Mouse (Mus musculus) 416B (cell line): ENCODE measurements at regions not wholly inside any gene's neighbourhood (a gene's known extent, or its start where the extent isn't known, plus 50 kb on each side); places are given as distances from the start of the nearest gene placed in this dataset.
A peak's percentile ranks its signal among the peaks of the same experiment; 100 is the strongest.

Experiments used
- DNase-seq: peaks from one replicate; pipeline ENCODE4 v3.0.0; 2011; ENCODE audit warnings: low read depth

- no peak for DNase-seq
These were observed 116.8 kb downstream of the Tpm3-rs7 start for GRCm38 (mm10) chr14:113431220-113431619.

DNA sequence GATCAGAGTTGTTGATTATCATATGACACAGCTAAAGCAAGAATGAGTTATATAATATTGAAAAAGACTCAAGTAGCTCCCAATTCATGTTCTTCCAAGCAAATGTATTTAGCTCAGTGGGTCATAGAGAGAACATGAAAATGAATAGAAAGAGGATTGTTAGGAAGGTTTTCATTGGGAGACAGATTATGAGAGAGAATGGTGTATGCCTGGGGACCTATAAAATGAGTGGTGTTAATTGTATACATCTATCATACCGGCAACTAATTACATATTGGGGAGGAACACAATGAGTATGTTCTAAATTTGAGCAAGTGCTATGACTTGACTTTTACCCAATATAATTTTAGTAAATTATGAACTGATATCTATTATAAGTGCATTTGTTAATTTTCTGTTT is 127.9 kb downstream of the Tpm3-rs7 start:
- DNase-seq: no peak

GRCm38 (mm10) chr14:113454891-113455290 is 140.5 kb downstream of the Tpm3-rs7 start:
- no peak for DNase-seq

DNA sequence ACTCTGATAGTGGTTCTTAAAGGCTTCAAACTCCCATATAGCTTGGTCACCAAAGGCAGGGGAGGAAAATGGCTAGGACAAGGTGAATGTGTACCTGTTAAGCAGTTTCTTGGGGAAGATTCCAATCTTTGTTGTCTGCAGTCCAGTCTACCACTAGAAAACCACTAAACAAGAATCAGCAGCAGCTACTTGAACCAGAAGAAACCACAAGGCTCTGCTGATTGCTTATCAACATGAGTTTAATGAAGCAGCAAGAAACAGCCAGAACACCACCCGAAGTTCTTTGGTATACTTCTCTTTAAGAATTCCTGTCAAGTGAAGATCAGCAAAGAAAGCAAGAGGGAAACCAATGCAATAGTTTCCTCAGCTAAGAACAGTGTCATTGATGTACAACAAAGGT is 143.1 kb downstream of the Tpm3-rs7 start:
- peak; percentile 3 for DNase-seq

GRCm38 (mm10) chr14:113469072-113469471 is 154.7 kb downstream of the Tpm3-rs7 start:
- no peak for DNase-seq

- no peak for DNase-seq
These were observed 155.6 kb downstream of the Tpm3-rs7 start for GRCm38 (mm10) chr14:113469978-113470377.

DNA sequence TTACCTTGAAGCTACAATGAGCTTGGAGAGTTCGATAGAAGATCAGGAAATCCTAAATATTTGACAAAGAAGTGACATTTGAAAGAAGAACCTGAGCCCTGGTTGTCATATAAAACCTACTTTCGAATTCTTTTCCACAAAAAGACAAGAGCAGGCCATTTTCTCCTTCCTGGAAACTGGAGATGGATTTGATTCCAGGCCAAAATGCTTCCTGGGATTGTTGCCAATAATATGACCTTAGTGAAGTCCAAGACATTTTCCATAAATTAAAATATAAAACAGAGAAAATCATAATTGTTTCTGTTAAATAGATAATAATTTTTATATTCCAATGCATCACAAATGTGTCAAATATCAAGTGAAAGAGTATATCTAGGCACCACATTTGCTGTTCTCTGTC is 172.2 kb downstream of the Tpm3-rs7 start:
- DNase-seq: no peak

DNA sequence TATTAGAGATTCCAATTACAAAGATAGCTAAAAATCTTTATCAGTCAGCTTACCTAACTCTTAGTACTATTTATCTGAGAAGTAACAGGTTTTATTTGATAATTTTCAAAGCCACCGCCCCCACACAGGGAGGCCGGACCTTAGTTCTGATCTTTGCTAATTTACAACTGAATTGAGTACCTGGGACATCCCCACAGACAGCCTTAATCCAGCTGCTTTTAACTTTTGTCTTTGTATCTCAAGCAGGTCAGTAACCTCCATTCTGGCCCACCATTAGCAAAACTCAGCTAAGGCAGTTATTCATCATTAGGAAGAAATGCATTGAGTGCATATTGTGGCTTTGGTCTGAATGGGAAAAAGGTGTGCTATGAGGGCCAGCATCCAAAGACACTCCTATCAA is 189.4 kb downstream of the Tpm3-rs7 start:
- DNase-seq: no peak
